Mouse (Mus musculus) myocyte (in vitro differentiated cells): ENCODE data around the gene Snca. TPM values are rescaled to one million over a fixed set of nuclear protein-coding genes. Genes with fewer than 3 reads are reported as not detected.

Experiments used
- H3K27me3 ChIP-seq: one replicate; pipeline ENCODE4 v1.6.1; 2011; ENCODE audit not compliant: control insufficient read depth, insufficient read depth, insufficient read length
- H3K36me3 ChIP-seq: one replicate; pipeline ENCODE4 v1.6.1; 2011; ENCODE audit not compliant: control insufficient read depth, insufficient read depth
- H3K4me2 ChIP-seq: one replicate; pipeline ENCODE4 v1.6.1; 2011; ENCODE audit warnings: low read depth, control low read depth
- H3K4me3 ChIP-seq: one replicate; pipeline ENCODE4 v1.5.1; 2011; ENCODE audit warnings: mild to moderate bottlenecking, control low read depth, moderate library complexity
- H3K79me2 ChIP-seq: one replicate; pipeline ENCODE4 v1.6.1; 2011; ENCODE audit not compliant: control insufficient read depth, insufficient read depth
- H3ac ChIP-seq: one replicate; pipeline ENCODE4 v1.6.1; 2011; ENCODE audit not compliant: control insufficient read depth, insufficient read length
- CEBPB ChIP-seq: IDR thresholded peaks from 2 replicates; pipeline ENCODE4 v1.6.1; 2011; ENCODE audit warnings: mild to moderate bottlenecking, moderate library complexity; ENCODE audit not compliant: poor library complexity, insufficient read depth, severe bottlenecking
- E2F4 ChIP-seq: IDR thresholded peaks from one replicate; pipeline ENCODE4 v1.6.1; 2011; ENCODE audit warnings: mild to moderate bottlenecking, control low read depth, moderate library complexity; ENCODE audit not compliant: insufficient read depth
- MAX ChIP-seq: IDR thresholded peaks from one replicate; pipeline ENCODE4 v1.6.1; 2011; ENCODE audit warnings: low read depth, mild to moderate bottlenecking, control low read depth
- MYOD1 ChIP-seq, 3 experiments: IDR thresholded peaks; one replicate each; pipeline ENCODE4 v1.6.1; 2011; ENCODE audit warnings: control low read depth in 2 of 3, low read depth in 2 of 3, mild to moderate bottlenecking in 2 of 3, moderate library complexity in 1 of 3; ENCODE audit not compliant: insufficient read length in 2 of 3, control insufficient read depth in 1 of 3
- MYOG ChIP-seq, 3 experiments: IDR thresholded peaks; one replicate each; pipeline ENCODE4 v1.6.1; 2011; ENCODE audit warnings: control low read depth in 2 of 3, low read depth in 2 of 3, mild to moderate bottlenecking in 2 of 3; ENCODE audit not compliant: insufficient read length in 2 of 3, control insufficient read depth in 1 of 3, insufficient read depth in 1 of 3
- POLR2A ChIP-seq: IDR thresholded peaks from one replicate; pipeline ENCODE4 v1.6.1; 2011; ENCODE audit warnings: low read depth, mild to moderate bottlenecking, control low read depth, moderate library complexity; ENCODE audit not compliant: insufficient read length
- POLR2AphosphoS2 ChIP-seq: IDR thresholded peaks from one replicate; pipeline ENCODE4 v1.6.1; 2011; ENCODE audit warnings: low read depth, control low read depth; ENCODE audit not compliant: insufficient read length
- REST ChIP-seq: IDR thresholded peaks from one replicate; pipeline ENCODE4 v1.6.1; 2011; ENCODE audit warnings: mild to moderate bottlenecking, control low read depth, moderate library complexity; ENCODE audit not compliant: insufficient read depth, insufficient read length
- SRF ChIP-seq: IDR thresholded peaks from one replicate; pipeline ENCODE4 v1.6.1; 2011; ENCODE audit warnings: low read depth; ENCODE audit not compliant: control insufficient read depth, insufficient read length
- TCF12 ChIP-seq: IDR thresholded peaks from one replicate; pipeline ENCODE4 v1.6.1; 2011; ENCODE audit warnings: mild to moderate bottlenecking, control low read depth; ENCODE audit not compliant: poor library complexity, insufficient read depth, severe bottlenecking
- TCF3 ChIP-seq: IDR thresholded peaks from one replicate; pipeline ENCODE4 v1.6.1; 2011; ENCODE audit warnings: low read depth, control low read depth; ENCODE audit not compliant: insufficient read length
- USF1 ChIP-seq: IDR thresholded peaks from one replicate; pipeline ENCODE4 v1.6.1; 2011; ENCODE audit warnings: low read depth, mild to moderate bottlenecking, control low read depth, moderate library complexity
- polyA plus RNA-seq: library from polyadenylated mRNA; unstranded; fragments of >200 nt; fragmentation: generic; extraction: Trizol; gene quantifications from one replicate; pipeline ENCODE4 v1.2.1, GENCODE M21; 2012; ENCODE audit warnings: missing spikeins

Snca gene
- polyA plus RNA-seq, 1 experiment: 0.13 TPM

DNA sequence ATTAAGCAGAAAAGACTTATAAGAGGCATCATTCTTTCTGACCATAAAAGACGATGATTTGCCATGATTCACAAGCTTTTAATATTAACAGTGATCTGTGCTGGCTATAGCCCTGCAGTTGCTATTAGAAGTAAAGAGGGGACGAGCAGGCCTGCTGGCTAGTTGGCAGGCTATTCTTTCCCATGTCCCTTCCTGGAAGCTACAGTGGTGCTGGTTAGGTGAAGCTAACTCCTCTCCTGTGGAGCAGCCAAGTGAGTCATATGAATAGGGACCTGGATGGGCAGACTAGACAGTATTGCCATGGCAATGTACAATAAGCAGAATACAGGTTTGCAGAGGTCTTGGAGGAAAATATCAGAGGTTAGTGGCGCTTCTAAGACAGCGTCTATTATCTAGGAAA, 66.8 kb downstream of the Snca start:
- Histone ChIP-seq H3K4me2 (no peak overlapping the region), H3K36me3 (no peaks in the 10 kb centered on the region), H3K79me2 (no peaks in the 10 kb centered on the region), H3ac (no peak overlapping the region), H3K4me3 (no peak overlapping the region), H3K27me3 (no peaks in the 10 kb centered on the region)
- no peak for TF ChIP-seq USF1
- TF ChIP-seq MYOD1 (IDR thresholded peaks at IDR 0.05; ENCODE audit: control insufficient read depth in 1 of 3, insufficient read length in 2 of 3, low read depth in 2 of 3): no peak
- TF ChIP-seq CEBPB: no peak
- no peak for TF ChIP-seq TCF3

DNA sequence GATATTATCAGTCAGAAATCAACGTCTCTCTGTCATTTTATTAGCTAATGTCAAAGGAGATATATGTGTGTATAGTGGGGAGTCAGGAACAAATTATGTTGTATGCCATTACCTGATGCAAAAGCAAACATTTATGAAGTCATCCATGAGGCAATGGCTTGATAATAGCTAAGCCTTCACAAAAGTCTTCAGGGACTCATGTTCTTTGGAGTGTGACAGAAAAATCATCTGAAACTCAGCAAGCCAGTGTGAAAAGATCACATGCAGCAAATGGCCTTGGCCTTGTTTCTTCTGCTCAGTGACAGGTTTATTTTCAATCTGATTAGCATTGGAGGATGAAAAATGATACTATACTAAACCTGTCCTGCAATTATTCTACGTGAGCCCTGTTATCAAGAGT, 67.9 kb downstream of the Snca start:
- H3K4me2 ChIP-seq: no peak overlapping the region
- H3K27me3 ChIP-seq: no peaks in the 10 kb centered on the region
- H3ac ChIP-seq: no peak overlapping the region
- TF ChIP-seq POLR2A (no peak), TCF3 (no peak), TCF12 (no peak), MYOD1 (IDR thresholded peaks at IDR 0.05; ENCODE audit: control insufficient read depth in 1 of 3, insufficient read length in 2 of 3, low read depth in 2 of 3) (no peak), E2F4 (no peak), POLR2AphosphoS2 (no peak), MYOG (IDR thresholded peaks at IDR 0.05; ENCODE audit: control insufficient read depth in 1 of 3, insufficient read depth in 1 of 3, insufficient read length in 2 of 3, low read depth in 2 of 3) (no peak), USF1 (no peak), CEBPB (no peak), MAX (no peak), REST (no peak), SRF (no peak)
- H3K79me2 ChIP-seq: no peaks in the 10 kb centered on the region
- H3K36me3 ChIP-seq: no peaks in the 10 kb centered on the region
- H3K4me3 ChIP-seq: no peak overlapping the region

DNA sequence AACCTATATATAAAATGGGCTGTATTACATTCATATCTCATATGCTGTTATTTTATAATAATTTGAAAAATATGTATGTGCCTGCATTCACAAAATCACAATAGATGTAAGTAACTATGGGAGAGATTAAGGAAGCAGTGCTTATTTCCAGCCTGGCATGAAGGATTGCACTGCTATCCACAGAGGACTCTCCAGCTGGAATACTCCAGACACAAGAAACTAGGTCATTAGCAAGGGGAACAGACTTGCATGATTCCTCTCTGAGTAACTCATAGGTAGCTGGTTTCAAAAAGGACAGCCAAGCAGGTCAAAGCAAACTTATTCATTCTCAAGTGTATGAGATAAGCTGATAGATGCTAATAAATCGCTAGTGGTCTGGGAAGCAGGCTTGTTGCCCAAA, 74.7 kb downstream of the Snca start:
- Histone ChIP-seq H3K4me2 (no peak overlapping the region), H3K4me3 (no peak overlapping the region), H3ac (no peak overlapping the region), H3K36me3 (no peaks in the 10 kb centered on the region), H3K27me3 (no peaks in the 10 kb centered on the region), H3K79me2 (no peaks in the 10 kb centered on the region)
- TF ChIP-seq TCF3: no peak
- no peak for TF ChIP-seq MYOG (IDR thresholded peaks at IDR 0.05; ENCODE audit: control insufficient read depth in 1 of 3, insufficient read depth in 1 of 3, insufficient read length in 2 of 3, low read depth in 2 of 3)
- no peak for TF ChIP-seq SRF
- TF ChIP-seq POLR2A: no peak
- TF ChIP-seq CEBPB: no peak
- TF ChIP-seq E2F4: no peak
- no peak for TF ChIP-seq USF1
- no peak for TF ChIP-seq TCF12
- TF ChIP-seq POLR2AphosphoS2: no peak
- TF ChIP-seq MAX: no peak
- TF ChIP-seq REST: no peak

DNA sequence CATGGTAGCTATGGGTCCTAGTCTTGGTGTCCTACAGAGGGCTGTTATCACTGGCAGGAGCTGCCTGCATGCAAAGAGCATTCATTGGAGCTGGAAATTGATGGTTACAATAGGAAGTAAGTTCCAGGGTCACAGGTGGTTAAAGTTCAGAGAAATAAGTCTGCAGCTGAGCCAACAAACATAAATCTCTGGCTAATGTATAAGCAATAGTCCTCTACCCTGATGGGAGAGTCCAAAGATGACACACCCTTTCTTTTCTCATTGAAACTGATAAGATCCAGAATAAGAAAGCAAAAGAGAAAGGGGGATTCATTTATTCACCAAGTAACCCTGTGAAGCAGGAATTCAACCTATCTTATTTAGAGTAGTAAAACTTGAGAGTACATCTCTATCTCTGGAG, 83.7 kb downstream of the Snca start:
- TF ChIP-seq TCF3 (no peak), USF1 (no peak), POLR2A (no peak), TCF12 (no peak), MYOG (IDR thresholded peaks at IDR 0.05; ENCODE audit: control insufficient read depth in 1 of 3, insufficient read depth in 1 of 3, insufficient read length in 2 of 3, low read depth in 2 of 3) (no peak), SRF (no peak)
- H3K27me3 ChIP-seq: no peaks in the 10 kb centered on the region
- no peaks in the 10 kb centered on the region for H3K79me2 ChIP-seq
- H3K4me2 ChIP-seq: no peak overlapping the region
- no peaks in the 10 kb centered on the region for H3K36me3 ChIP-seq
- H3K4me3 ChIP-seq: no peak overlapping the region
- no peak overlapping the region for H3ac ChIP-seq

DNA sequence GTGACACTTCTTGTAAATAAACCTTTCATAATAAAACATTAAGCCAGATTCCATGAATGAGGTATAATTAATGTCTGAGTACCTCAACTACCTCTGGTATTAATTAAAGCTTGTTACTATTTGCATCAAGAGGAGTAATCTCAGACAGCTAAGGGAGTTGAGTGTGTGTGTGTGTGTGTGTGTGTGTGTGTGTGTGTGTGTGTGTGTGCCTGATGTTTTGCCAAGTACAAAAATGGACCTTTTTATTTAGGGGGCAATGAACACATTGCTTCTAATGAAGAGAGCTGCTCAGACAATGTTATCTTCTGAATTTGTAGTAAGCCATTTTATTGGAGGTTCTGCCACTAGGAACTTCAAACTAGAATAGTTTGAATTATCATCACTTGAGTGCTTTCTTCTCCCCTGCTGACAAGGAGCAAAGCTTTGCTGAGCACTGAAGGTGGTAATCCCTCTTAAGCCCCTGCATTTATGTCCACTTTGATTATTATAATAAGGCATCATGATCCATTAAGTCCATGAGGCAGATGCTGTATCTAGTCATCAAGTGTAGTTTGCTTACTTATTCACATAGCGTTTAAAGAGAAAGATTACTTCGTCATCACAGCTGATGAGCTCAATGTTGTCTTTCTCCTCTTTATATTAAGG, 88.1 kb downstream of the Snca start:
- no peaks in the 10 kb centered on the region for H3K36me3 ChIP-seq
- no peak overlapping the region for H3ac ChIP-seq
- no peak overlapping the region for H3K4me3 ChIP-seq
- H3K4me2 ChIP-seq: no peak overlapping the region
- TF ChIP-seq MAX: no peak
- no peak for TF ChIP-seq TCF12
- TF ChIP-seq POLR2AphosphoS2: no peak
- TF ChIP-seq POLR2A: no peak
- no peak for TF ChIP-seq CEBPB
- TF ChIP-seq MYOG (IDR thresholded peaks at IDR 0.05; ENCODE audit: control insufficient read depth in 1 of 3, insufficient read depth in 1 of 3, insufficient read length in 2 of 3, low read depth in 2 of 3): no peak
- TF ChIP-seq MYOD1 (IDR thresholded peaks at IDR 0.05; ENCODE audit: control insufficient read depth in 1 of 3, insufficient read length in 2 of 3, low read depth in 2 of 3): no peak
- no peak for TF ChIP-seq SRF
- no peak for TF ChIP-seq USF1
- TF ChIP-seq REST: no peak
- no peak for TF ChIP-seq TCF3
- TF ChIP-seq E2F4: no peak
- H3K79me2 ChIP-seq: no peaks in the 10 kb centered on the region
- H3K27me3 ChIP-seq: no peaks in the 10 kb centered on the region
